Mouse (Mus musculus): ENCODE data around the gene Zfp641.

Zfp641 gene

DNA sequence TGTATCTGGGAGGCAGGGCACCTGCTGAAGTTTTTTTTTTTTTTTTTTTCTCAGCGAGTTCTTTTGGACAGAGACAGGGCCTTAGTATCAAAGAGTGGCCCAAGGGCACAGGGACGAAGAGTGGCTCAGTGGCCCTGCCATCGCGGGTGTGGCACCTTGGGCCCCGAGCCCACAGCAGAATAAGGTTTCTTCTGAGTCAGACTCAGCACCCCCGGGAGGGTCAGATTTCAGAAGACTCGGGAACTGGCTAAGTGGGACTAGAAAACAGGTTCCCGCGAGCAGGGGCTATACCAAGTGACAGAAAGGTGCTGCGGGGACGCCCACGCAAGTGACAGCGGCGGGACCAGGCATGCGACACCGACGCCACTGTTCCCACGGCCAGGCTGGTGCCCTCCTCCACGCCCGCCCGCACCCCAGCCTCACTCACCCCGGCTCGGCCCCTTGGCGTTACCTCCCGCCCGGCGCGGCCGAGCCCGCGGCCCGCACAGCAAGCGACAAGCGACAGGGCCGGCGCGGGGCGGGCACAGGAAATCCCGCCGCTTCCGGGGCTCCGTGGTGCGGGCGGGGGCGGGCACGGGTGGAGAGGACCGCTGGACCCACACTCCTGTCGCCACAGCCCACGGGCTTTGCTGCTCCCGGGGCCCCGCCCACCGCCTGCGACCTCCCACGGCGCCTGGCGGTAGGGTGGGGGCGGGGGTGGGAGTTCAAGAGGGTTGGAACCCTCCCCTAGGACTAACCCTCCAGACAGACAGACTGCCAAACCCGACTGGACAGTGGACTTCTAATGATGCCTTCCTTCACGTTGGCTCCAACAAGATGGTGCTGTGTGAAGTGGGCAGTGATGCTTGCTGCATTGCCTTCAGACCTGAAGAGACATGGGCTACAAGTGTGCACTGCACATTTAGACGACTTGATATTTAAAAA, at the start of gene Zfp641:
Gene Zfp641 (minus strand): TSS at position 534 of the 924 bp plus-strand sequence.
- peak; percentile 48 for DNase-seq

DNA sequence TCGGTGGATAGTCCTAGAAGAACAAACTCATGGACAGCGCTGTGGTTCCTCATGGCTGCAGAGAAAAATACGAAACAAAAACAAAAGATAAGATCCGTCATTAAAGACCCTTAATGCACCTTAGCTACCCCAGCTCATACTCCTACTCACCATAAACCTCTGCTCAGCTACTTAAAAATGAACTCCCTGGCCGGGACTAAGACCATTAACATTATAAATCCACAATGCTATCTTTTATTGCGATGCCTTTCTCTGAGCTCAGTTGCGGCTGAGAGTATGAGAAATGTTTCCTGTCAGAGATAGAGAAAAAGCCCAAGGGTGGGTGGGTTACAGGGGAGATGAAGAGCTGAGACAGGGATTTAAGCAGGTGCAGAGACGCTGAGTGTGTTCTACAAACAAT, 44.9 kb upstream of the Zfp641 start, which contains the start of gene Olfr284:
Gene Olfr284 (minus strand): TSS at position 101 of the 400 bp plus-strand sequence.
- DNase-seq, result no peak

DNA sequence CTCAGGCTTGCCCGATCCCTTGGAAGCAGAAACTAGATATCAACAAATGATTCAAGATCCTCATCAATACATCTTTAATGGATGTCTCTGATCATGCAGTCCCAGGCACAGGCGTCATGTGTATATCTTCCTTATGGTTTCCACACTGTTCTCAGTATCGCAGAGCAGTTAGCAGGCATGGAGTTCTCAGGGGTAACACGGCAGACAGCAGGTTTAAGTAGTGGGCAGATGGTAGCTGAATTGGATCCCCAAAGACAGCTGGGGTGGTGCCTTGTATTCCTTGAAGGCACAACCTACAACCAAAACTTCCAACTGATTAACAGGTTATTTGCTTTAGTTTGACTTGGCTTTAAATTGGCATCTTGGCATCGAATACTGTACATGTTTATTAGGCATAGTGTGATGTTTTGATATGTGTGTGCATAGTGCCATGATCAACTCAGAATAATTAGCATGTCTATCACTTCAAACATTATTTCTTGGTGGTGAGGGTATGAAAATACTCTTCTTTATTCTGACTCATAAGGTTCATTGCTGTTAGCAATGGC, 21.3 kb upstream of the Zfp641 start, which contains the start of gene Olfr285:
Gene Olfr285 (minus strand): TSS at position 177 of the 548 bp plus-strand sequence.
- no peak for DNase-seq

DNA sequence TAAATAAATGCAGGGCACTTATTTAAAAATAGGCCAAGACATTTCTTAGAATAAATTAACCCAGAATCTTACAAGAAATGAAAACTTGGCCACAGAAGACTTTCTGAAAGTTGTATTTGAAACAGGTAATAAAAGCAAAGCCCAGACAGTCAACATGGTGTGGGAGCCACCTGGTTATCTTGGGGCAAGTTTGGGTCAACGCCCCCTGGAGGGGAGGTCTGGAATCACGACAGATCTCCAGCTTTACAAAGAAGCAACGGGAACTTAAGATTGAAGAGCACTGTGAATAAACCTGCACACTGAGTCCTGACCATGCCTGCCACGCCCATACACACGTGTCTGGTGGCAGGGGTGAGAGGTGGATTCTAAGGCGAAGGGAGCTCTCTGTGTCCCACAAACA, 19.7 kb upstream of the Zfp641 start:
- DNase-seq, result no peak

DNA sequence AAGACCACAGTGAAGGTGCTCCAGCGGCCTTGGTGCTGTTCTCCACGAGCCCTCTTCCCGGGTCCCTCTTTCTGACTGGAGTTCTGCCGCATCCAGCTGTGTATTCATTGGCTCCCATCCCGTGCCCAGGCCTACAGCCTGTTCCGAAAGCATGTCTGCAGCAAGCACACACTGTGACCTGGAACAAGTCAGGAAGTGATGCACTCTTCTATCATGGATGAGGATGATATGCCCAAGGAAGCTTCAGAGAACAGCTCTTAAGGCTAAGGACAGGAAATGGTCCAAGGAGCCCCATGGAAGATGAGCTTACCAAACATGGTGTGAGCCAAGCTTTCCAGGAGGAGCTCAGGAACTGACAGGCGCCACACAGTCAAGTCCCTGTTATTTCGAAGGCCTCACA, 2.3 kb downstream of the Zfp641 start:
- no peak for DNase-seq

DNA sequence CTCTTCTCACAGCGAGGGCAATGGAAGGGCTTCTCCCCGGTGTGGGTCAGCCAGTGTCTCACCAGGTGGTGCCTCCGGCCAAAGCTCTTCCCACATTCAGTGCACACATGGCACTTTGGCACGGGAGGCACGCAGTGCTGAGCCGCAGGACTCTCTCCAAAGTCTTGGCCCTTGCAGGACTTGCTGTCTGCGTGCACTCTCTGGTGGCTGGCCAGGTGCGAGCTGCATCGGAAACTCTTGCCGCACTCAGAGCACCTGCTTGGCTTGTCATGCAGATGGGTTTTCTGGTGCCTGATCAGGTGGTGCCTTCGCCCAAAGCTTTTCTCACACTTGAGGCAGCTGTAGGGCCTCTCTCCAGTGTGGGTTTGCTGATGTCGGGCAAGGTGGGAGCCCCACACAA, 7.4 kb downstream of the Zfp641 start:
- peak; percentile 20 for DNase-seq

DNA sequence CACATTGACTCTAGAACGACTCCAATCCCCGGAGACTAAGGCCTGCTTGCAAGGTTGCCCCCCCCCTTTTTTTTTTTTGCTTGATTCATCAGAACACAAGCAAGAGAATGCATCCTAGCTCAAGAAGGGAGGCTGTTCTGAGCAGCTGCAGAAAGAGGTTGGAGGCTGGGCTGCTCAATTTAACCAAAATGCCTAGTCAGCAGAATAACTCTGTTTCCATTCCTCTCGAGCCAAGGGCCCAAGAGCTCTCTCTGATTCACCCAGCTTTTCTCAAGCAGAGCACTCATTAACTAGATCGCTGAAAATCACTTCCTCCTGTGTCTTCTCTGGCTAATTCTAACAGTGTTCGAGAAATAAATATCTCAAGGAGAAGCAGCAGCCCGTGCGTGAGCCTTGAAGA, 9.5 kb downstream of the Zfp641 start:
- DNase-seq, result no peak

DNA sequence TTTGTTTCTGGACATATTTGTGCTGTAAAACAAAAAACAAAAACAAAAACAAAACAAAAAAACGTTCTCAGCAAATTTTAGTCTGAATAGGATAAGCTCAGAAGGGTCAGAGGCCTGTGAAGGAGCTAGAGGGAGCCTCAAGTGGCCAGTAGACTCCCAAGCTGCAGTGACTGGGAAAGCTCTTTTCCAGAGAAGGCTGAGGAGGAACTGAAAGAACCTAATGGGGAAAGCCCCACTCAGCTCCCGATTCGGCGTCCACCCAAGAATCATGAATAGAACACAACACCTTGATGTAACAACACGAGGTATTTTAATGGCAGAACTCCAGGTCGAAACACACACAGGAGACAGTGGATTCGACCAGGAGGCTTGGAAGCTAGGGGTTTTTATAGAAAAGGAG, 38.2 kb downstream of the Zfp641 start:
- DNase-seq, result no peak

DNA sequence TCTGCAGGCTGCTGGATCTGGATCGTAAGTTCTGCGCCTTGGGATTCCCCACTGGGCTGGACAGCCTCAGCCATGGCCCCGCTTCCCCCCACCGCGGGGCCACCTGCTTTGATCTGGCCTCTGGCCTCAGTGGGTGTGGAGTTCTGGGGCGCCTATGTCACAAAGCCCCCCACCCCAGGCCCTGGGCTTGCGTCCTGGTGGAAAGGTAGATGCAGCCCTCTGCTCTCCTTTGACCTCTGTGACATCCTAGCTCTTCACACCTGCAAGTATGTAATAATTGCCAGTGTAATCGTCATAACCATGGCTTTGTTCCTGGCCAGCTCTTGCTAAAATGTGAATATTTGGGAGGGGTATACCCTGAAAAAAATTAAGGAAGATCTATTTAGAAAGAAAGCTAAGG, 38.8 kb downstream of the Zfp641 start, which contains the start of gene H1fnt:
Gene H1fnt (minus strand): TSS at position 101 of the 400 bp plus-strand sequence.
- no peak for DNase-seq

DNA sequence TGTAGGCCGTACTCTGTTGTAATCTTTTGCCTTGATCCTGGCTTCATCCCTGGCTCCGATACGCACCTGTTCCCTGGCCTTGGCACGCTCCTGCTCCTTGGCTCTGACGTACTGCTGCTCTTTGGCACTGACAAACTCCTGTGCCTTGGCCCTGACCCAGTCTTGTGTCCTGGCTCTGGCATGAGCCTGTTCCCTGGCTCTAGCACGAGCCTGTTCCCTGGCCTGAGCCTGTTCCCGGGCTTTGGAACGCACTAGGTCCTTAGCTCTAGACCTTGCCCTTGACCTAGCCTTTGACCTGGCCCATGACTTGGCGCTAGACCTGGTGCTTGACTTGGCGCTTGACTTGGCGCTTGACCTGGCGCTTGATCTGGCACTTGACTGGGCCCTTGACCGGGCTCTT, 39.7 kb downstream of the Zfp641 start:
- peak; percentile 6 for DNase-seq

All from cerebellum, adult 11 months (tissue).